Mouse (Mus musculus) lung, adult 2 months (tissue): Measurements from ENCODE around the gene Tmem216.

Experiments used
- CTCF ChIP-seq: fragments of 200-500 bp; IDR thresholded peaks from 2 replicates; pipeline ENCODE4 v1.5.1; 2011; ENCODE audit warnings: mild to moderate bottlenecking, low read length, control low read depth; ENCODE audit not compliant: insufficient read depth
- POLR2A ChIP-seq: fragments of 200-500 bp; IDR thresholded peaks from 2 replicates; pipeline ENCODE4 v1.6.1; 2011; ENCODE audit warnings: low read depth, mild to moderate bottlenecking, control low read depth, low read length, borderline replicate concordance; ENCODE audit errors: extremely low read depth

GRCm38 (mm10) chr19:10562351-10562750, 6.3 kb upstream of the Tmem216 start:
- TF ChIP-seq POLR2A: no peak
- no peak for TF ChIP-seq CTCF
